In the genomic region with DNA sequence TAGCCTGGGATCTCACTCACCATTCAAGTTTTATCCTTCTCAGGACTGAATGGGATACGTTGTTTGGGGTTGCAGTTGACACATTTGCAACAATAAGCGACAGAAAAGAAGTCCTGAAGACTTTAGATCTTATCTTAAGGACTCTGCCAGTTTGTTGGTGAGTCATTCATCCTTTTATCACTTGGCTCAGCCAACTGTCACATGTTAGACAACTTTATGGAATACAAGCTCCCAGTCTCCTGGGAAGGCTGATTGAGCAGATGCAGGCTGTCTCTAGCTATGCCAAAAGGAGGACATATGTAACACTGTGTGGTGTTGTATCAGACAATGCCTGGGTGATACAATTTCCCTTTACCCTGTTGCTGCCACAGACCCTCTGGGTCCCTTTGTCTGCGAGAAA, we compare ENCODE assay signal across 23 mouse cellular contexts. TPM values are rescaled to one million over a fixed set of nuclear protein-coding genes. Genes with fewer than 3 reads are reported as not detected.
A peak's percentile ranks its signal among the peaks of the same experiment; 100 is the strongest.
DNase-seq lines count a peak whose midpoint lies in the region; ATAC-seq and TF ChIP-seq lines count a peak whose summit lies in the region.
"Had no signal": no experiment of that assay in that cellular context is flagged by ENCODE, and none has a peak within 500 bp of the region (broad histone marks: within the 10 kb centered on the region; RNA-seq: fewer than 3 reads in every experiment).

No protein-coding gene starts in this region.

- H3K27ac ChIP-seq in midbrain, embryonic 11.5 days (ENCODE audit: low read depth, low read length): no peak overlapping the region
- H3K27ac ChIP-seq in midbrain, embryonic 14.5 days (replicated peaks; ENCODE audit: low read depth, low read length): no peak overlapping the region
- no peak overlapping the region for H3K27ac ChIP-seq in intestine, embryonic 15.5 days
- 0 out of 2 replicates have a peak overlapping the region, but pooled peaks have one; percentile 36 for H3K27ac ChIP-seq in stomach, postnatal 0 days (replicated peaks)
- H3K27ac ChIP-seq: embryonic facial prominence, embryonic 13.5 days; forebrain, embryonic 10.5 days; heart, embryonic 15.5 days; hindbrain, embryonic 12.5 days; kidney, embryonic 15.5 days; limb, embryonic 13.5 days; lung, embryonic 15.5 days; midbrain, embryonic 13.5 days had no signal

- H3K9me3 ChIP-seq in midbrain, embryonic 11.5 days (ENCODE audit: control insufficient read depth, low read length): no peaks in the 10 kb centered on the region
- no peaks in the 10 kb centered on the region for H3K9me3 ChIP-seq in midbrain, embryonic 14.5 days (ENCODE audit: control insufficient read depth, low read length)
- no peaks in the 10 kb centered on the region for H3K9me3 ChIP-seq in G1E (replicated peaks)
- H3K9me3 ChIP-seq in intestine, embryonic 15.5 days: no peaks in the 10 kb centered on the region
- H3K9me3 ChIP-seq in stomach, postnatal 0 days (ENCODE audit: control insufficient read depth, low read length): no peaks in the 10 kb centered on the region
- H3K9me3 ChIP-seq: embryonic facial prominence, embryonic 13.5 days; forebrain, embryonic 10.5 days; heart, embryonic 15.5 days; hindbrain, embryonic 12.5 days; kidney, embryonic 15.5 days; lung, embryonic 15.5 days; midbrain, embryonic 13.5 days had no signal

- no peak overlapping the region for H3K9ac ChIP-seq in midbrain, embryonic 11.5 days (ENCODE audit: low read length)
- H3K9ac ChIP-seq in midbrain, embryonic 14.5 days (replicated peaks; ENCODE audit: low read length): no peak overlapping the region
- H3K9ac ChIP-seq in intestine, embryonic 15.5 days: no peak overlapping the region
- no peak overlapping the region for H3K9ac ChIP-seq in stomach, postnatal 0 days (ENCODE audit: low read length)
- H3K9ac ChIP-seq: embryonic facial prominence, embryonic 13.5 days; heart, embryonic 15.5 days; hindbrain, embryonic 12.5 days; kidney, embryonic 15.5 days; limb, embryonic 13.5 days; lung, embryonic 15.5 days; midbrain, embryonic 13.5 days had no signal

- no peak overlapping the region for H3K4me3 ChIP-seq in midbrain, embryonic 11.5 days (ENCODE audit: low read depth, low read length)
- no peak overlapping the region for H3K4me3 ChIP-seq in midbrain, embryonic 14.5 days (replicated peaks; ENCODE audit: low read depth, low read length)
- no peak overlapping the region for H3K4me3 ChIP-seq in G1E (ENCODE audit: low read depth, low read length)
- no peak overlapping the region for H3K4me3 ChIP-seq in intestine, embryonic 15.5 days (replicated peaks)
- H3K4me3 ChIP-seq in stomach, postnatal 0 days (ENCODE audit: low read depth, low read length): no peak overlapping the region
- H3K4me3 ChIP-seq: embryonic facial prominence, embryonic 13.5 days; forebrain, embryonic 10.5 days; heart, embryonic 15.5 days; hindbrain, embryonic 12.5 days; kidney, embryonic 15.5 days; limb, embryonic 13.5 days; lung, embryonic 15.5 days; midbrain, embryonic 13.5 days had no signal

- ATAC-seq in midbrain, embryonic 11.5 days (ENCODE audit: low FRiP score): no peak
- no peak for ATAC-seq in midbrain, embryonic 14.5 days (ENCODE audit: low FRiP score, low TSS enrichment)
- ATAC-seq in G1E (ENCODE audit: extremely low read depth, insufficient number of reproducible peaks, low FRiP score, poor library complexity, severe bottlenecking): peak; percentile 61
- peak; percentile 45; the same call in 1 of the 2 replicates for ATAC-seq in intestine, embryonic 15.5 days
- ATAC-seq in stomach, postnatal 0 days (ENCODE audit: low FRiP score, low TSS enrichment): no peak
- ATAC-seq: forebrain, embryonic 16.5 days; midbrain, embryonic 13.5 days had no signal

- no peak overlapping the region for H3K4me2 ChIP-seq in midbrain, embryonic 11.5 days
- no peak overlapping the region for H3K4me2 ChIP-seq in midbrain, embryonic 14.5 days (ENCODE audit: low read length)
- no peak overlapping the region for H3K4me2 ChIP-seq in intestine, embryonic 15.5 days (replicated peaks)
- no peak overlapping the region for H3K4me2 ChIP-seq in stomach, postnatal 0 days (replicated peaks; ENCODE audit: low read depth)
- H3K4me2 ChIP-seq: embryonic facial prominence, embryonic 13.5 days; heart, embryonic 15.5 days; hindbrain, embryonic 12.5 days; kidney, embryonic 15.5 days; limb, embryonic 13.5 days; liver, embryonic 11.5 days; lung, embryonic 15.5 days; midbrain, embryonic 13.5 days had no signal

- no peak for TF ChIP-seq CTCF in G1E (IDR thresholded peaks at IDR 0.05; ENCODE audit: low read depth, low read length)
- TF ChIP-seq CTCF in stomach, postnatal 0 days (IDR thresholded peaks at IDR 0.05; ENCODE audit: low read depth): no peak

- TF ChIP-seq EP300 in stomach, postnatal 0 days (optimal IDR thresholded peaks at IDR 0.05): no peak

- H3K36me3 ChIP-seq in midbrain, embryonic 11.5 days (ENCODE audit: control insufficient read depth, insufficient read depth, low read length): no peaks in the 10 kb centered on the region
- no peaks in the 10 kb centered on the region for H3K36me3 ChIP-seq in midbrain, embryonic 14.5 days (ENCODE audit: control insufficient read depth, insufficient read depth, low read length)
- no peaks in the 10 kb centered on the region for H3K36me3 ChIP-seq in G1E (replicated peaks)
- no peaks in the 10 kb centered on the region for H3K36me3 ChIP-seq in intestine, embryonic 15.5 days
- no peaks in the 10 kb centered on the region for H3K36me3 ChIP-seq in stomach, postnatal 0 days (ENCODE audit: control insufficient read depth, insufficient read depth, low read length)
- H3K36me3 ChIP-seq: embryonic facial prominence, embryonic 13.5 days; forebrain, embryonic 10.5 days; heart, embryonic 15.5 days; hindbrain, embryonic 12.5 days; kidney, embryonic 15.5 days; limb, embryonic 13.5 days; lung, embryonic 15.5 days; midbrain, embryonic 13.5 days had no signal

- whole genome bisulfite sequencing in midbrain, embryonic 11.5 days: 59% methylated on average over 3 of the region's 3 CpGs
- 59% methylated on average over 3 of the region's 3 CpGs for WGBS in midbrain, embryonic 14.5 days
- WGBS in intestine, embryonic 15.5 days: 55% methylated on average over 3 of the region's 3 CpGs
- WGBS in stomach, postnatal 0 days: 48% methylated on average over 3 of the region's 3 CpGs

- H3K4me1 ChIP-seq in midbrain, embryonic 11.5 days (ENCODE audit: control insufficient read depth, insufficient read depth, low read length): no peaks in the 10 kb centered on the region
- H3K4me1 ChIP-seq in midbrain, embryonic 14.5 days (ENCODE audit: control insufficient read depth, insufficient read depth, low read length): no peaks in the 10 kb centered on the region
- peaks cover 58% of the 10 kb centered on the region for H3K4me1 ChIP-seq in G1E (ENCODE audit: insufficient read depth, low read depth, low read length)
- H3K4me1 ChIP-seq in intestine, embryonic 15.5 days (replicated peaks): no peaks in the 10 kb centered on the region
- no peaks in the 10 kb centered on the region for H3K4me1 ChIP-seq in stomach, postnatal 0 days (replicated peaks; ENCODE audit: control insufficient read depth, insufficient read depth)
- H3K4me1 ChIP-seq: embryonic facial prominence, embryonic 13.5 days; forebrain, embryonic 10.5 days; heart, embryonic 15.5 days; hindbrain, embryonic 12.5 days; kidney, embryonic 15.5 days; limb, embryonic 13.5 days; lung, embryonic 15.5 days had no signal

- no peaks in the 10 kb centered on the region for H3K27me3 ChIP-seq in midbrain, embryonic 11.5 days (ENCODE audit: control insufficient read depth, insufficient read depth, low read length)
- no peaks in the 10 kb centered on the region for H3K27me3 ChIP-seq in midbrain, embryonic 14.5 days (ENCODE audit: control insufficient read depth, insufficient read depth, low read length)
- H3K27me3 ChIP-seq in G1E (ENCODE audit: insufficient read depth, low read length): no peaks in the 10 kb centered on the region
- no peaks in the 10 kb centered on the region for H3K27me3 ChIP-seq in intestine, embryonic 15.5 days (replicated peaks)
- H3K27me3 ChIP-seq in stomach, postnatal 0 days (ENCODE audit: control insufficient read depth, insufficient read depth, low read length): no peaks in the 10 kb centered on the region
- H3K27me3 ChIP-seq: embryonic facial prominence, embryonic 13.5 days; heart, embryonic 15.5 days; hindbrain, embryonic 12.5 days; kidney, embryonic 15.5 days; limb, embryonic 13.5 days; lung, embryonic 15.5 days; midbrain, embryonic 13.5 days had no signal

- peak; percentile 47 for DNase-seq in midbrain, embryonic 11.5 days (ENCODE audit: low spot score, missing footprints)
- no peak for DNase-seq in midbrain, embryonic 14.5 days
- DNase-seq in G1E (ENCODE audit: low spot score): no peak
- DNase-seq in stomach, postnatal 0 days (ENCODE audit: low spot score): no peak
- no peak for DNase-seq in right cerebral cortex, postnatal 4 days
- no peak for DNase-seq in Muller cell, postnatal 12 days (ENCODE audit: inconsistent ontology term)
- DNase-seq: adrenal gland, adult 8-10 months; cerebellum, adult 8-10 months; heart, postnatal 36 days; kidney, adult 18-20 months; kidney, postnatal 25 days; thymus, postnatal 4 days had no signal

RNA-seq across cellular contexts. Expression of a gene that starts 7.4 kb away (rescaled TPM):
- 520 and 553 TPM in 2 replicates for polyA plus RNA-seq in midbrain, embryonic 11.5 days (2014; fragmentation: Nextera tagmentation; extraction: Ambion mirVana)
- polyA plus RNA-seq in midbrain, embryonic 14.5 days (2014; fragmentation: Nextera tagmentation; extraction: Ambion mirVana): 416 and 508 TPM in 2 replicates
- total RNA-seq in G1E (2014; fragmentation: Nextera tagmentation) (1,012 and 1,046 TPM in 2 replicates), G1E (2017) (868 and 989 TPM in 2 replicates)
- 493 and 528 TPM in 2 replicates for polyA plus RNA-seq in G1E (2012)
- 427 and 443 TPM in 2 replicates for polyA plus RNA-seq in intestine, embryonic 15.5 days (2015; fragmentation: Nextera tagmentation; extraction: Ambion mirVana)
- polyA plus RNA-seq in stomach, postnatal 0 days (2015; fragmentation: Nextera tagmentation; extraction: Ambion mirVana): 338 and 359 TPM in 2 replicates

Comparison
In these comparisons a context has a peak if more than half of its experiments do, and no peak if none do; other contexts are left out.
1. ATAC-seq: peak in G1E (single experiment) and intestine, embryonic 15.5 days (single experiment); none in midbrain, embryonic 11.5 days (single experiment), midbrain, embryonic 14.5 days (single experiment) and stomach, postnatal 0 days (single experiment).